Mouse (Mus musculus): Measurements from ENCODE around the gene Lrrc4.

- no peak for TF ChIP-seq CTCF (IDR thresholded peaks at IDR 0.05; ENCODE audit: low read depth, low read length)
- no peak for TF ChIP-seq GATA1 (IDR thresholded peaks at IDR 0.05; ENCODE audit: borderline replicate concordance, low read length)
- TF ChIP-seq TAL1 (conservative IDR thresholded peaks at IDR 0.05; ENCODE audit: low read depth, low read length), result no peak
Measured at GRCm38 (mm10) chr6:28852342-28852741, 20.8 kb upstream of the Lrrc4 start.
